Mouse (Mus musculus) heart, adult 11 months (tissue): ENCODE results near the gene Heatr5b.

Source experiments
- DNase-seq: peaks from one replicate; pipeline ENCODE4 v3.0.0; 2022

The Heatr5b gene

GRCm38 (mm10) chr17:78766084-78766483 lies 69.1 kb downstream of the Heatr5b start:
- DNase-seq, result peak; percentile 83

GRCm38 (mm10) chr17:78763272-78763671 lies 71.9 kb downstream of the Heatr5b start:
- DNase-seq, result peak; percentile 42

GRCm38 (mm10) chr17:78752938-78753655 lies 82.1 kb downstream of the Heatr5b start:
- DNase-seq, result peak; percentile 74

- peak; percentile 80 for DNase-seq
These were observed 83.1 kb downstream of the Heatr5b start for GRCm38 (mm10) chr17:78752064-78752463.

- peak; percentile 55 for DNase-seq
These were observed 86.7 kb downstream of the Heatr5b start for GRCm38 (mm10) chr17:78748440-78748839.

- DNase-seq, result peak; percentile 54
These were observed 96.7 kb downstream of the Heatr5b start for GRCm38 (mm10) chr17:78738416-78738815.

- peak; percentile 76 for DNase-seq
These were observed 97.4 kb downstream of the Heatr5b start for GRCm38 (mm10) chr17:78737771-78738170.

GRCm38 (mm10) chr17:78737096-78737495 lies 98.1 kb downstream of the Heatr5b start, which contains the start of gene Strn:
Gene Strn, minus strand, starts transcription at chr17:78737196.
- DNase-seq, result peak; percentile 43

- peak; percentile 100 for DNase-seq
These were observed 98.6 kb downstream of the Heatr5b start for GRCm38 (mm10) chr17:78736473-78736988.

- peak; percentile 93 for DNase-seq
These were observed 99.3 kb downstream of the Heatr5b start for GRCm38 (mm10) chr17:78735731-78736472.

- peak; percentile 39 for DNase-seq
These were observed 100.4 kb downstream of the Heatr5b start for GRCm38 (mm10) chr17:78734806-78735205.

- DNase-seq, result peak; percentile 72
These were observed 103.1 kb downstream of the Heatr5b start for GRCm38 (mm10) chr17:78732056-78732455.

GRCm38 (mm10) chr17:78726746-78727449 lies 108.3 kb downstream of the Heatr5b start:
- DNase-seq, result peak; percentile 82

GRCm38 (mm10) chr17:78724461-78725055 lies 110.6 kb downstream of the Heatr5b start:
- peak; percentile 91 for DNase-seq

- DNase-seq, result peak; percentile 64
These were observed 113.5 kb downstream of the Heatr5b start for GRCm38 (mm10) chr17:78721690-78722089.

- peak; percentile 52 for DNase-seq
These were observed 116.1 kb downstream of the Heatr5b start for GRCm38 (mm10) chr17:78719086-78719485.

GRCm38 (mm10) chr17:78710258-78710657 lies 124.9 kb downstream of the Heatr5b start:
- no peak for DNase-seq

- no peak for DNase-seq
These were observed 126.7 kb downstream of the Heatr5b start for GRCm38 (mm10) chr17:78708422-78708821.

GRCm38 (mm10) chr17:78702988-78703387 lies 132.2 kb downstream of the Heatr5b start:
- no peak for DNase-seq
